Comparison of ENCODE assay signal across 8 mouse cellular contexts in genomic region chr12:69363899-69364762, GRCm38 (mm10). TPM values are rescaled to one million over a fixed set of nuclear protein-coding genes. Genes with fewer than 3 reads are reported as not detected.
DNase-seq lines count a peak whose midpoint lies in the region; ATAC-seq lines count a peak whose summit lies in the region.

No protein-coding gene starts in this region.

- no peaks in the 10 kb centered on the region for H3K27me3 ChIP-seq in hindbrain, embryonic 13.5 days

- peak; percentile 60 for DNase-seq in R1 (ENCODE audit: low read depth, low spot score)
- DNase-seq in cerebellum, postnatal 10 days: peak; percentile 81 to 86
- DNase-seq in frontal cortex, postnatal 36 days (ENCODE audit: low spot score in 2 of 2): peak; percentile 61 to 66
- peak; percentile 63 to 67 for DNase-seq in layer of hippocampus, postnatal 36 days
- DNase-seq in lung, postnatal 4 days: peak; percentile 87 to 89
- peak; percentile 70 for DNase-seq in retina, embryonic 14.5 days (ENCODE audit: low spot score)
- DNase-seq in thymus, postnatal 36 days: peak; percentile 84

- WGBS in hindbrain, embryonic 13.5 days: 5% methylated on average over 31 of the region's 32 CpGs

- ATAC-seq in hindbrain, embryonic 13.5 days (ENCODE audit: low FRiP score): no peak

- peaks cover 21% of the 10 kb centered on the region for H3K4me1 ChIP-seq in hindbrain, embryonic 13.5 days (replicated peaks)

- 0 out of 2 replicates have a peak overlapping the region, but pooled peaks have one; percentile 23 for H3K27ac ChIP-seq in hindbrain, embryonic 13.5 days

- H3K9ac ChIP-seq in hindbrain, embryonic 13.5 days: peak overlapping the region; percentile 61

- no peaks in the 10 kb centered on the region for H3K36me3 ChIP-seq in hindbrain, embryonic 13.5 days

- peak overlapping the region; percentile 77 for H3K4me2 ChIP-seq in hindbrain, embryonic 13.5 days

- no peaks in the 10 kb centered on the region for H3K9me3 ChIP-seq in hindbrain, embryonic 13.5 days

- H3K4me3 ChIP-seq in hindbrain, embryonic 13.5 days: peak overlapping the region; percentile 47

RNA-seq across cellular contexts. Expression of gene Nemf, which starts 7.2 kb away (rescaled TPM):
- 90.8 and 98.8 TPM in 2 replicates for polyA plus RNA-seq in hindbrain, embryonic 13.5 days (2015; fragmentation: Nextera tagmentation; extraction: Ambion mirVana)
- 10 to 100 TPM; 47.9 to 51.2 TPM for total RNA-seq in layer of hippocampus, postnatal 36 days (2021)

RNA-seq across cellular contexts. Expression of gene Arf6, which starts 7.8 kb away (rescaled TPM):
- 26.0 and 28.5 TPM in 2 replicates for polyA plus RNA-seq in hindbrain, embryonic 13.5 days (2015; fragmentation: Nextera tagmentation; extraction: Ambion mirVana)
- total RNA-seq in layer of hippocampus, postnatal 36 days (2021): 10 to 100 TPM; 48.3 to 50.3 TPM

RNA-seq across cellular contexts. Expression of gene Gm9887, which starts 8.1 kb away (rescaled TPM):
- polyA plus RNA-seq in hindbrain, embryonic 13.5 days (2015; fragmentation: Nextera tagmentation; extraction: Ambion mirVana): 0.81 and 1.4 TPM in 2 replicates
- under 1 TPM; 0.60 to 0.66 TPM for total RNA-seq in layer of hippocampus, postnatal 36 days (2021)
